Mouse (Mus musculus) forebrain, embryonic 11.5 days (tissue): Measurements from ENCODE around the gene F2. TPM values are rescaled to one million over a fixed set of nuclear protein-coding genes. Genes with fewer than 3 reads are reported as not detected.

Source experiments
- ATAC-seq: fragments of 200-750 bp; cut with Nextera tagmentation; replicated peaks from 2 replicates; pipeline ENCODE4 v1.8.0; 2017; ENCODE audit warnings: moderate TSS enrichment; ENCODE audit not compliant: low FRiP score
- DNase-seq: peaks from one replicate; pipeline ENCODE4 v3.0.0-alpha.2; 2017; ENCODE audit warnings: low spot score
- H3K27ac ChIP-seq: fragments of 300-500 bp; sonication (generic); 2 replicates; pipeline ENCODE4 v1.5.1; 2014; ENCODE audit warnings: low read depth, low read length
- H3K27me3 ChIP-seq: fragments of 300-500 bp; sonication (generic); 2 replicates; pipeline ENCODE4 v1.6.1; 2014; ENCODE audit warnings: mild to moderate bottlenecking, low read length, mixed read lengths; ENCODE audit not compliant: control insufficient read depth, insufficient read depth
- H3K36me3 ChIP-seq: fragments of 300-500 bp; sonication (generic); 2 replicates; pipeline ENCODE4 v1.6.1; 2014; ENCODE audit warnings: mild to moderate bottlenecking, low read length, moderate library complexity, mixed read lengths; ENCODE audit not compliant: control insufficient read depth, insufficient read depth
- H3K4me1 ChIP-seq: fragments of 300-500 bp; sonication (generic); replicated peaks from 2 replicates; pipeline ENCODE4 v1.6.1; 2014; ENCODE audit warnings: low read length, mixed read lengths; ENCODE audit not compliant: control insufficient read depth, insufficient read depth
- H3K4me2 ChIP-seq: fragments of 300-500 bp; sonication (generic); 2 replicates; pipeline ENCODE4 v1.6.1; 2014; ENCODE audit warnings: low read depth, mild to moderate bottlenecking, low read length, moderate library complexity, mixed read lengths; ENCODE audit not compliant: severe bottlenecking
- H3K4me3 ChIP-seq: fragments of 300-500 bp; sonication (generic); 2 replicates; pipeline ENCODE4 v1.5.1; 2014; ENCODE audit warnings: low read depth, low read length
- H3K9ac ChIP-seq: fragments of 300-500 bp; sonication (generic); 2 replicates; pipeline ENCODE4 v1.6.1; 2014; ENCODE audit warnings: low read length
- H3K9me3 ChIP-seq: fragments of 300-500 bp; sonication (generic); 2 replicates; pipeline ENCODE4 v1.6.1; 2016; ENCODE audit warnings: low read length, mixed read lengths; ENCODE audit not compliant: control insufficient read depth
- WGBS: fragments of 180-500 bp; shearing (Covaris S2); extraction: QIAGEN DNeasy Blood & Tissue Kit; methylation state at CpG from one replicate; pipeline ENCODE4 v1.1.7; 2014; 5-methylcytosine and 5-hydroxymethylcytosine counted together
- polyA plus RNA-seq: library from polyadenylated mRNA; unstranded; fragments of >200 nt; fragmentation: Nextera tagmentation; extraction: Ambion mirVana; gene quantifications from 2 replicates; pipeline ENCODE4 v1.2.1, GENCODE M21; 2014

F2 gene
- polyA plus RNA-seq, 1 experiment from 2014 or later, result not detected

- Histone ChIP-seq H3K9ac (no peak overlapping the region), H3K9me3 (no peaks in the 10 kb centered on the region), H3K4me3 (no peak overlapping the region), H3K4me2 (no peak overlapping the region), H3K27me3 (no peaks in the 10 kb centered on the region), H3K27ac (no peak overlapping the region), H3K4me1 (no peaks in the 10 kb centered on the region), H3K36me3 (no peaks in the 10 kb centered on the region; the same call in 1 of the 2 replicates)
- 80% methylated on average over 2 of the region's 2 CpGs for WGBS
- DNase-seq (no peak), ATAC-seq (no peak)
These were observed 31.5 kb upstream of the F2 start for GRCm38 (mm10) chr2:91667747-91668146.

- Histone ChIP-seq H3K4me2 (no peak overlapping the region), H3K4me3 (no peak overlapping the region), H3K9me3 (no peaks in the 10 kb centered on the region), H3K27me3 (no peaks in the 10 kb centered on the region), H3K4me1 (no peaks in the 10 kb centered on the region), H3K36me3 (no peaks in the 10 kb centered on the region; the same call in 1 of the 2 replicates), H3K27ac (no peak overlapping the region), H3K9ac (no peak overlapping the region)
- no peak for ATAC-seq
- WGBS, result 91% methylated on average over 6 of the region's 6 CpGs
- no peak for DNase-seq
These were observed 30.2 kb upstream of the F2 start for GRCm38 (mm10) chr2:91666386-91666910.

- no peaks in the 10 kb centered on the region for H3K27me3 ChIP-seq
- H3K4me1 ChIP-seq, result no peaks in the 10 kb centered on the region
- H3K4me2 ChIP-seq, result no peak overlapping the region
- no peaks in the 10 kb centered on the region for H3K9me3 ChIP-seq
- H3K9ac ChIP-seq, result no peak overlapping the region
- no peak overlapping the region for H3K4me3 ChIP-seq
- ATAC-seq (no peak), DNase-seq (no peak)
- no peak overlapping the region for H3K27ac ChIP-seq
- H3K36me3 ChIP-seq, result no peaks in the 10 kb centered on the region; the same call in 1 of the 2 replicates
These were observed 28.6 kb upstream of the F2 start for GRCm38 (mm10) chr2:91664780-91665179.

GRCm38 (mm10) chr2:91660981-91661380 is 24.8 kb upstream of the F2 start:
- Histone ChIP-seq H3K27me3 (no peaks in the 10 kb centered on the region), H3K27ac (no peak overlapping the region), H3K9me3 (no peaks in the 10 kb centered on the region), H3K4me3 (no peak overlapping the region), H3K4me2 (no peak overlapping the region), H3K9ac (no peak overlapping the region), H3K4me1 (no peaks in the 10 kb centered on the region), H3K36me3 (peaks cover 2% of the 10 kb centered on the region; the same call in 1 of the 2 replicates)
- 88% methylated on average over 6 of the region's 6 CpGs for WGBS
- no peak for DNase-seq
- no peak for ATAC-seq

- peaks cover 2% of the 10 kb centered on the region; the same call in 1 of the 2 replicates for H3K36me3 ChIP-seq
- no peaks in the 10 kb centered on the region for H3K27me3 ChIP-seq
- no peak overlapping the region for H3K4me2 ChIP-seq
- H3K4me1 ChIP-seq, result no peaks in the 10 kb centered on the region
- ATAC-seq, result no peak
- no peak for DNase-seq
- H3K27ac ChIP-seq, result no peak overlapping the region
- no peaks in the 10 kb centered on the region for H3K9me3 ChIP-seq
- H3K4me3 ChIP-seq, result no peak overlapping the region
- WGBS, result 98% methylated on average over 8 of the region's 8 CpGs
- no peak overlapping the region for H3K9ac ChIP-seq
These were observed 23.4 kb upstream of the F2 start for GRCm38 (mm10) chr2:91659657-91660056.

DNA sequence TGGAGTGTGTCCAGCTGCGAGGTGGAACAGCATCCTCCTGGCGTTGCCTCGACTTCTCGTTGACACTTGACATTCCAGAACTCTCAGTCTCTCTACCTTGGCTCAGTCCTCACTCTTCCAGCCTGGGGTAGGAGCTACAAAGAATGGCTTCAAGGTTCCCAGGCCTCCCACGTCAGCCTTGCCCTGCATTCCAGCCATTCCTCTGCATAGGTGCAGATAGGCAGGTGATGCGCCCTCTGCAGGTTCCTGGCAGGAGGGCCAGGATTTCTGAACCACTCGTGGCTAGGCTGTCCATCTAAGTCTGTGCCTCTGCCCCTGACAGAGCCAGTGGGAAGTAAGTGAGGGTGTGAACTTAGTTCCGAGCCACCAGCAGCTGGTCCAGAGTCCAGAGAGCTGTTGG is 20.6 kb upstream of the F2 start:
- no peak overlapping the region for H3K4me3 ChIP-seq
- no peaks in the 10 kb centered on the region for H3K9me3 ChIP-seq
- H3K4me2 ChIP-seq, result no peak overlapping the region
- no peak overlapping the region for H3K27ac ChIP-seq
- no peaks in the 10 kb centered on the region for H3K27me3 ChIP-seq
- H3K36me3 ChIP-seq, result peaks cover 2% of the 10 kb centered on the region; the same call in 1 of the 2 replicates
- DNase-seq, result no peak
- no peak overlapping the region for H3K9ac ChIP-seq
- H3K4me1 ChIP-seq, result no peaks in the 10 kb centered on the region
- WGBS, result 76% methylated on average over 8 of the region's 8 CpGs
- no peak for ATAC-seq

- 79% methylated on average over 6 of the region's 6 CpGs for WGBS
- no peak overlapping the region for H3K27ac ChIP-seq
- DNase-seq (no peak), ATAC-seq (no peak)
- H3K4me1 ChIP-seq, result no peaks in the 10 kb centered on the region
- peaks cover 2% of the 10 kb centered on the region; the same call in 1 of the 2 replicates for H3K36me3 ChIP-seq
- no peaks in the 10 kb centered on the region for H3K27me3 ChIP-seq
- no peak overlapping the region for H3K4me2 ChIP-seq
- no peak overlapping the region for H3K4me3 ChIP-seq
- H3K9me3 ChIP-seq, result no peaks in the 10 kb centered on the region
- H3K9ac ChIP-seq, result no peak overlapping the region
These were observed 19.6 kb upstream of the F2 start for GRCm38 (mm10) chr2:91655827-91656226.

GRCm38 (mm10) chr2:91655388-91655787 is 19.2 kb upstream of the F2 start:
- Histone ChIP-seq H3K36me3 (peaks cover 2% of the 10 kb centered on the region; the same call in 1 of the 2 replicates), H3K9ac (no peak overlapping the region), H3K4me2 (no peak overlapping the region), H3K27me3 (no peaks in the 10 kb centered on the region), H3K4me1 (no peaks in the 10 kb centered on the region), H3K4me3 (no peak overlapping the region), H3K27ac (no peak overlapping the region), H3K9me3 (no peaks in the 10 kb centered on the region)
- WGBS, result 91% methylated on average over 5 of the region's 5 CpGs
- ATAC-seq (no peak), DNase-seq (no peak)

DNA sequence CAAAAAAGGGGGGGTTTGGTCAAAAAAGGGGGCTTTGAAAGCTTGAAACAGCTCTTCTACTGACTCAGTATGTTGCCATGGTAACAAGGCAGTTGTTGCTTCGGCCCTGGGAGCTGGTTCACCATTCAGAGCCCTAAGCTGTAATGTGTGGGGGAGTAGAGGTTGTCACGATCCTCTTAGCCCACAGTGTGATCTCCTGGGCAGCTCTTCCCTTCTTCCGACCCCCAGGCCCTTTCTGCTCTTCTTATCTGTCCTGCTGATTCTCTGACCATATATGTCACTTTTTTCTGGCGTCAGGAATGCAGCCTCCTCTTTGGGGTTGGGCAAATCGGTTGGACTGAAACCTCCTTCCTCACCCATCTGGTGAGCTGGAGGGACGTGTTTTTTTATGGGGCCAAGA is 16.6 kb upstream of the F2 start:
- 60% methylated on average over 6 of the region's 6 CpGs for WGBS
- Histone ChIP-seq H3K27me3 (no peaks in the 10 kb centered on the region), H3K4me2 (no peak overlapping the region), H3K4me1 (no peaks in the 10 kb centered on the region), H3K4me3 (no peak overlapping the region), H3K27ac (no peak overlapping the region), H3K9ac (no peak overlapping the region), H3K9me3 (no peaks in the 10 kb centered on the region), H3K36me3 (no peaks in the 10 kb centered on the region; the same call in 1 of the 2 replicates)
- ATAC-seq (no peak), DNase-seq (no peak)
